Mouse (Mus musculus) heart, postnatal 0 days (tissue): ENCODE results near the gene Adat3.

Experiments
- CTCF ChIP-seq: IDR thresholded peaks from 2 replicates; pipeline ENCODE4 v1.5.1; 2016; ENCODE audit warnings: antibody characterized with exemption, control low read depth, low read depth
- EP300 ChIP-seq: IDR thresholded peaks from 2 replicates; pipeline ENCODE4 v1.6.1; 2016; ENCODE audit warnings: antibody characterized with exemption, low read depth

DNA sequence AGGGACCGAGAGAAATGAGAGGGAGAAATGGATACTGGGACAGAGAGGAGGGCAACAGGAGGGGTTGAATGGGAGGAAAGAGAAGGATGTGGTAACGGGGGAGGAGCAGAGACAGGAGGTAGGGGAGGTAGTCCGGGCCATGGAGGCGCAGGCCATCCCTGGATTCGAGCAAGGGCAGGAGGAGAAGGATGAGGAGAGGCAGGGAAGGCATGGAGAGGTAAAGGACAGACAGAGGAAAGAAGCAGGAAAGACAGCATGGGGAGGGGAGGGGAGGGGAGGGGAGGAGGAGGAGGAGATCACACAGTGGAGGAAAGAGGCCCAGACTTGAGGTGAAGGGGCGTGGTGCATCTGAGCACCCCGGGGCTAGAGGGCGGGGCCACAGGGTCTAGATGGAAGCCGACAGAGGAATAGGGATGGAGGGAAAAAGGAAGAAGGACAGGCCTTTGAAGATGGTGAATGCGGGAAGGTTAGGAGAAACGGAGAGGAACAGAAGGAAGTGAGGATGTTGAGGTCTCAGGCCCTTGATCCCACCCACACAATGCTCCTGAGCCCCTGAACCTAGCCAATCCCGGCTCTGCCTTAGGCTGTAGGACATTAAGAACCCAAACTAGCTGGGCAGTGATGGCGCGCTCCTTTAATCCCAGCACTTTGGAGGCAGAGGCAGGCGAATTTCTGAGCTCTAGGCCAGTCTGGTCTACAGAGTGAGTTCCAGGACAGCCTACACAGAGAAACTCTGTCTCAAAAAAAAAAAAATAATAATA, 54.4 kb downstream of the Adat3 start, which contains the start of gene Btbd2:
- no peak for TF ChIP-seq EP300
- TF ChIP-seq CTCF: no peak
